Mouse (Mus musculus) heart, embryonic 13.5 days (tissue): ENCODE data around the gene Casz1. TPM values are rescaled to one million over a fixed set of nuclear protein-coding genes. Genes with fewer than 3 reads are reported as not detected.

Source experiments
- ATAC-seq: fragments of 200-750 bp; cut with Nextera tagmentation; 2 replicates; pipeline ENCODE4 v1.8.0; 2017; ENCODE audit warnings: moderate TSS enrichment; ENCODE audit not compliant: insufficient number of reproducible peaks, low FRiP score, low TSS enrichment; ENCODE audit errors: extremely low read depth
- H3K27ac ChIP-seq: fragments of 300-500 bp; sonication (generic); replicated peaks from 2 replicates; pipeline ENCODE4 v1.5.1; 2015; ENCODE audit warnings: moderate library complexity, mild to moderate bottlenecking, inconsistent platforms
- H3K27me3 ChIP-seq: fragments of 300-500 bp; sonication (generic); replicated peaks from 2 replicates; pipeline ENCODE4 v1.6.1; 2015; ENCODE audit warnings: mild to moderate bottlenecking, inconsistent platforms
- H3K36me3 ChIP-seq: fragments of 300-500 bp; sonication (generic); 2 replicates; pipeline ENCODE4 v1.6.1; 2015; ENCODE audit warnings: mild to moderate bottlenecking, inconsistent platforms
- H3K4me1 ChIP-seq: fragments of 300-500 bp; sonication (generic); 2 replicates; pipeline ENCODE4 v1.6.1; 2015; ENCODE audit warnings: inconsistent platforms
- H3K4me2 ChIP-seq: fragments of 300-500 bp; sonication (generic); 2 replicates; pipeline ENCODE4 v1.6.1; 2015; ENCODE audit warnings: inconsistent platforms, mild to moderate bottlenecking, moderate library complexity
- H3K4me3 ChIP-seq: fragments of 300-500 bp; sonication (generic); 2 replicates; pipeline ENCODE4 v1.5.1; 2015; ENCODE audit warnings: moderate library complexity, mild to moderate bottlenecking, inconsistent platforms
- H3K9ac ChIP-seq: fragments of 300-500 bp; sonication (generic); 2 replicates; pipeline ENCODE4 v1.6.1; 2015; ENCODE audit warnings: inconsistent platforms, mild to moderate bottlenecking, moderate library complexity
- H3K9me3 ChIP-seq: fragments of 300-500 bp; sonication (generic); 2 replicates; pipeline ENCODE4 v1.6.1; 2016; ENCODE audit warnings: inconsistent platforms
- WGBS: fragments of 180-500 bp; shearing (Covaris S2); methylation state at CpG from one replicate; pipeline ENCODE4 v1.1.7; 2015; ENCODE audit warnings: mixed read lengths; 5-methylcytosine and 5-hydroxymethylcytosine counted together
- polyA plus RNA-seq: library from polyadenylated mRNA; unstranded; fragments of >200 nt; fragmentation: Nextera tagmentation; extraction: Ambion mirVana; gene quantifications from 2 replicates; pipeline ENCODE4 v1.2.1, GENCODE M21; 2015

Gene Casz1
- polyA plus RNA-seq, 1 experiment from 2014 or later: 18.3 TPM

- WGBS: 13% methylated on average over 11 of the region's 11 CpGs
- peak overlapping the region; percentile 65 for H3K9ac ChIP-seq
- H3K27me3 ChIP-seq: 0 out of 2 replicates have a peak, but pooled peaks cover 2% of the 10 kb centered on the region
- peaks cover 80% of the 10 kb centered on the region for H3K4me1 ChIP-seq
- peak overlapping the region; percentile 98 for H3K27ac ChIP-seq
- H3K36me3 ChIP-seq: no peaks in the 10 kb centered on the region
- H3K4me2 ChIP-seq: peak overlapping the region; percentile 57
- H3K4me3 ChIP-seq: 0 out of 2 replicates have a peak overlapping the region, but pooled peaks have one; percentile 8
- no peaks in the 10 kb centered on the region for H3K9me3 ChIP-seq
- ATAC-seq: no peak
These were observed 74.9 kb downstream of the Casz1 start for GRCm38 (mm10) chr4:148878984-148879610.

- Histone ChIP-seq H3K36me3 (no peaks in the 10 kb centered on the region), H3K4me3 (no peak overlapping the region), H3K9ac (peak overlapping the region; percentile 65), H3K9me3 (no peaks in the 10 kb centered on the region), H3K4me1 (peaks cover 83% of the 10 kb centered on the region), H3K27me3 (0 out of 2 replicates have a peak, but pooled peaks cover 2% of the 10 kb centered on the region), H3K27ac (peak overlapping the region; percentile 98), H3K4me2 (peak overlapping the region; percentile 57)
- WGBS: 44% methylated on average over 3 of the region's 3 CpGs
- no peak for ATAC-seq
These were observed 75.4 kb downstream of the Casz1 start for GRCm38 (mm10) chr4:148879631-148880030.

GRCm38 (mm10) chr4:148881001-148881669 is 76.9 kb downstream of the Casz1 start:
- no peaks in the 10 kb centered on the region for H3K36me3 ChIP-seq
- H3K4me3 ChIP-seq: no peak overlapping the region
- 0 out of 2 replicates have a peak, but pooled peaks cover 2% of the 10 kb centered on the region for H3K27me3 ChIP-seq
- WGBS: 10% methylated on average over 17 of the region's 17 CpGs
- H3K9ac ChIP-seq: peak overlapping the region; percentile 65
- peak overlapping the region; percentile 44 for H3K4me2 ChIP-seq
- peak; percentile 48; the same call in 1 of the 2 replicates for ATAC-seq
- peak overlapping the region; percentile 98 for H3K27ac ChIP-seq
- H3K9me3 ChIP-seq: no peaks in the 10 kb centered on the region
- peaks cover 94% of the 10 kb centered on the region for H3K4me1 ChIP-seq

GRCm38 (mm10) chr4:148881838-148882237 is 77.6 kb downstream of the Casz1 start:
- H3K9ac ChIP-seq: peak overlapping the region; percentile 65
- H3K4me1 ChIP-seq: peaks cover 91% of the 10 kb centered on the region
- H3K36me3 ChIP-seq: no peaks in the 10 kb centered on the region
- no peaks in the 10 kb centered on the region for H3K9me3 ChIP-seq
- H3K27ac ChIP-seq: peak overlapping the region; percentile 98
- peaks cover 2% of the 10 kb centered on the region; the same call in 1 of the 2 replicates for H3K27me3 ChIP-seq
- ATAC-seq: no peak
- 0 out of 2 replicates have a peak overlapping the region, but pooled peaks have one; percentile 44 for H3K4me2 ChIP-seq
- 71% methylated on average over 5 of the region's 5 CpGs for WGBS
- no peak overlapping the region for H3K4me3 ChIP-seq

- Histone ChIP-seq H3K27me3 (peaks cover 2% of the 10 kb centered on the region; the same call in 1 of the 2 replicates), H3K9me3 (no peaks in the 10 kb centered on the region), H3K4me1 (peaks cover 88% of the 10 kb centered on the region), H3K9ac (peak overlapping the region; percentile 65), H3K4me2 (peak overlapping the region; percentile 37), H3K4me3 (no peak overlapping the region), H3K27ac (peak overlapping the region; percentile 98), H3K36me3 (no peaks in the 10 kb centered on the region)
- no peak for ATAC-seq
- 26% methylated on average over 17 of the region's 17 CpGs for WGBS
These were observed 78.2 kb downstream of the Casz1 start for GRCm38 (mm10) chr4:148882360-148882929.

GRCm38 (mm10) chr4:148884596-148884995 is 80.4 kb downstream of the Casz1 start:
- no peaks in the 10 kb centered on the region for H3K9me3 ChIP-seq
- H3K4me2 ChIP-seq: no peak overlapping the region
- no peak overlapping the region for H3K4me3 ChIP-seq
- H3K27me3 ChIP-seq: peaks cover 14% of the 10 kb centered on the region
- peaks cover 73% of the 10 kb centered on the region for H3K4me1 ChIP-seq
- H3K9ac ChIP-seq: peak overlapping the region; percentile 54; the same call in 1 of the 2 replicates
- no peak for ATAC-seq
- H3K27ac ChIP-seq: 0 out of 2 replicates have a peak overlapping the region, but pooled peaks have one; percentile 17
- no peaks in the 10 kb centered on the region for H3K36me3 ChIP-seq
- 71% methylated on average over 14 of the region's 14 CpGs for WGBS

- no peak for ATAC-seq
- H3K9me3 ChIP-seq: no peaks in the 10 kb centered on the region
- H3K4me3 ChIP-seq: no peak overlapping the region
- peak overlapping the region; percentile 24 for H3K4me2 ChIP-seq
- 35% methylated on average over 10 of the region's 10 CpGs for WGBS
- H3K9ac ChIP-seq: peak overlapping the region; percentile 62
- H3K36me3 ChIP-seq: no peaks in the 10 kb centered on the region
- peak overlapping the region; percentile 45; the same call in 1 of the 2 replicates for H3K27ac ChIP-seq
- peaks cover 73% of the 10 kb centered on the region for H3K4me1 ChIP-seq
- peaks cover 22% of the 10 kb centered on the region for H3K27me3 ChIP-seq
These were observed 81.2 kb downstream of the Casz1 start for GRCm38 (mm10) chr4:148885401-148885800.

- no peaks in the 10 kb centered on the region for H3K9me3 ChIP-seq
- no peak overlapping the region for H3K4me3 ChIP-seq
- peak overlapping the region; percentile 62 for H3K9ac ChIP-seq
- no peak for ATAC-seq
- peaks cover 73% of the 10 kb centered on the region for H3K4me1 ChIP-seq
- H3K27me3 ChIP-seq: peaks cover 28% of the 10 kb centered on the region
- WGBS: 59% methylated on average over 9 of the region's 9 CpGs
- peak overlapping the region; percentile 45; the same call in 1 of the 2 replicates for H3K27ac ChIP-seq
- H3K4me2 ChIP-seq: no peak overlapping the region
- H3K36me3 ChIP-seq: no peaks in the 10 kb centered on the region
These were observed 81.8 kb downstream of the Casz1 start for GRCm38 (mm10) chr4:148885921-148886540.

GRCm38 (mm10) chr4:148888229-148888628 is 84.0 kb downstream of the Casz1 start:
- ATAC-seq: no peak
- H3K9me3 ChIP-seq: no peaks in the 10 kb centered on the region
- no peak overlapping the region for H3K27ac ChIP-seq
- 56% methylated on average over 8 of the region's 8 CpGs for WGBS
- no peak overlapping the region for H3K4me3 ChIP-seq
- H3K4me1 ChIP-seq: peaks cover 66% of the 10 kb centered on the region
- H3K27me3 ChIP-seq: peaks cover 46% of the 10 kb centered on the region
- H3K4me2 ChIP-seq: no peak overlapping the region
- no peak overlapping the region for H3K9ac ChIP-seq
- H3K36me3 ChIP-seq: no peaks in the 10 kb centered on the region

GRCm38 (mm10) chr4:148889011-148889410 is 84.8 kb downstream of the Casz1 start:
- H3K4me1 ChIP-seq: peaks cover 65% of the 10 kb centered on the region
- WGBS: 61% methylated on average over 6 of the region's 6 CpGs
- H3K36me3 ChIP-seq: no peaks in the 10 kb centered on the region
- no peaks in the 10 kb centered on the region for H3K9me3 ChIP-seq
- H3K4me3 ChIP-seq: no peak overlapping the region
- no peak overlapping the region for H3K9ac ChIP-seq
- no peak overlapping the region for H3K27ac ChIP-seq
- H3K27me3 ChIP-seq: peaks cover 53% of the 10 kb centered on the region
- H3K4me2 ChIP-seq: no peak overlapping the region
- no peak for ATAC-seq

GRCm38 (mm10) chr4:148890442-148890841 is 86.2 kb downstream of the Casz1 start:
- H3K27me3 ChIP-seq: peaks cover 61% of the 10 kb centered on the region
- no peaks in the 10 kb centered on the region for H3K36me3 ChIP-seq
- WGBS: 67% methylated on average over 8 of the region's 8 CpGs
- no peaks in the 10 kb centered on the region for H3K9me3 ChIP-seq
- H3K4me1 ChIP-seq: peaks cover 59% of the 10 kb centered on the region
- no peak for ATAC-seq
- peak overlapping the region; percentile 64 for H3K4me2 ChIP-seq
- H3K4me3 ChIP-seq: peak overlapping the region; percentile 46
- no peak overlapping the region; the same call in 1 of the 2 replicates for H3K27ac ChIP-seq
- peak overlapping the region; percentile 70 for H3K9ac ChIP-seq
